In genomic region chr15:99032041-99032725, GRCm38 (mm10) we compare ENCODE assay signal across 9 mouse cellular contexts. TPM values are rescaled to one million over a fixed set of nuclear protein-coding genes. Genes with fewer than 3 reads are reported as not detected.
DNase-seq lines count a peak whose midpoint lies in the region; ATAC-seq and TF ChIP-seq lines count a peak whose summit lies in the region.
"Had no signal": no experiment of that assay in that cellular context is flagged by ENCODE, and none has a peak within 500 bp of the region (broad histone marks: within the 10 kb centered on the region; RNA-seq: fewer than 3 reads in every experiment).

No protein-coding gene starts in this region.

- intact Hi-C loops in left cerebral cortex, postnatal 36 days (cut with DNase I): no loop called here

- H3K4me1 ChIP-seq in heart, embryonic 14.5 days (ENCODE audit: control insufficient read depth in 2 of 2, insufficient read depth in 2 of 2, low read length in 2 of 2): peaks cover 30 to 52% of the 10 kb centered on the region in 2 experiments
- H3K4me1 ChIP-seq in CH12.LX (ENCODE audit: control insufficient read depth in 1 of 2, insufficient read depth in 2 of 2): peaks cover 4 to 32% of the 10 kb centered on the region in 2 experiments; a peak in 3 of 4 replicates
- H3K4me1 ChIP-seq in forebrain, embryonic 11.5 days (replicated peaks; ENCODE audit: control insufficient read depth, insufficient read depth, low read length): peaks cover 20% of the 10 kb centered on the region
- peaks cover 18% of the 10 kb centered on the region for H3K4me1 ChIP-seq in liver, embryonic 11.5 days (replicated peaks; ENCODE audit: control insufficient read depth, insufficient read depth, low read length)

- dilution Hi-C loops in CH12.LX (cut with MboI; ENCODE audit: extremely low pct_ligation_motif_present, extremely low pct_unique_long_range_greater_than_20kb, low sequenced_read_pairs): no loop called here

- H3K9ac ChIP-seq in heart, embryonic 14.5 days (ENCODE audit: low read length): peak overlapping the region; percentile 51
- H3K9ac ChIP-seq in CH12.LX (ENCODE audit: insufficient read depth, low read depth): peak overlapping the region; percentile 78
- H3K9ac ChIP-seq in forebrain, embryonic 11.5 days (ENCODE audit: low read length): peak overlapping the region; percentile 7; the same call in 1 of the 2 replicates
- H3K9ac ChIP-seq in liver, embryonic 11.5 days (ENCODE audit: low read depth, low read length): peak overlapping the region; percentile 88

- no peak for ATAC-seq in heart, embryonic 14.5 days (ENCODE audit: insufficient number of reproducible peaks, insufficient read depth, low FRiP score, low read depth)
- ATAC-seq in forebrain, embryonic 11.5 days (replicated peaks; ENCODE audit: low FRiP score): no peak
- no peak for ATAC-seq in liver, embryonic 11.5 days (replicated peaks; ENCODE audit: low FRiP score)

- H3K27me3 ChIP-seq in heart, embryonic 14.5 days (ENCODE audit: control insufficient read depth, insufficient read depth, low read length): no peaks in the 10 kb centered on the region
- no peaks in the 10 kb centered on the region for H3K27me3 ChIP-seq in CH12.LX (replicated peaks)
- no peaks in the 10 kb centered on the region for H3K27me3 ChIP-seq in forebrain, embryonic 11.5 days (ENCODE audit: control insufficient read depth, insufficient read depth, low read length)
- H3K27me3 ChIP-seq in liver, embryonic 11.5 days (replicated peaks; ENCODE audit: control insufficient read depth, insufficient read depth, low read length): no peaks in the 10 kb centered on the region

- H3K79me2 ChIP-seq in CH12.LX (replicated peaks; ENCODE audit: control insufficient read depth, extremely low read depth, insufficient read depth, poor library complexity, severe bottlenecking): peaks cover 33% of the 10 kb centered on the region

- TF ChIP-seq EP300 in CH12.LX (IDR thresholded peaks at IDR 0.05; ENCODE audit: low read length): no peak

- DNase-seq in heart, adult 8-10 months (ENCODE audit: low spot score): no peak
- no peak for DNase-seq in CH12.LX (ENCODE audit: extremely low read depth)
- no peak for DNase-seq in forebrain, embryonic 11.5 days (ENCODE audit: low spot score)
- DNase-seq in liver, embryonic 11.5 days (ENCODE audit: low spot score): no peak
- no peak for DNase-seq in thymus, adult 18-20 months
- DNase-seq in left cerebral cortex, postnatal 36 days (ENCODE audit: low spot score in 2 of 2): no peak
- no peak for DNase-seq in left cerebral cortex, adult 11 months (ENCODE audit: low spot score)
- DNase-seq: cerebellum, postnatal 36 days had no signal

- H3K36me3 ChIP-seq in heart, embryonic 14.5 days (ENCODE audit: control insufficient read depth, insufficient read depth, low read length): peaks cover 30% of the 10 kb centered on the region
- peaks cover 27 to 40% of the 10 kb centered on the region in 2 experiments for H3K36me3 ChIP-seq in CH12.LX (replicated peaks in 1 of 2; ENCODE audit: control insufficient read depth in 1 of 2, insufficient read depth in 1 of 2, low read length in 1 of 2)
- no peaks in the 10 kb centered on the region; the same call in 1 of the 2 replicates for H3K36me3 ChIP-seq in forebrain, embryonic 11.5 days (ENCODE audit: control insufficient read depth, insufficient read depth, low read length)
- H3K36me3 ChIP-seq in liver, embryonic 11.5 days (ENCODE audit: control insufficient read depth, insufficient read depth, low read length): peaks cover 21% of the 10 kb centered on the region

- no peaks in the 10 kb centered on the region for H3K9me3 ChIP-seq in heart, embryonic 14.5 days (ENCODE audit: control insufficient read depth, low read length)
- H3K9me3 ChIP-seq in CH12.LX (replicated peaks; ENCODE audit: low read length): no peaks in the 10 kb centered on the region
- no peaks in the 10 kb centered on the region for H3K9me3 ChIP-seq in forebrain, embryonic 11.5 days (ENCODE audit: control insufficient read depth, low read length)
- no peaks in the 10 kb centered on the region for H3K9me3 ChIP-seq in liver, embryonic 11.5 days (ENCODE audit: control insufficient read depth, low read length)

- in situ Hi-C loops in CH12.LX (cut with MboI; ENCODE audit: low pct_ligation_motif_present, low pct_unique_long_range_greater_than_20kb, low sequenced_read_pairs): no loop called here

- TF ChIP-seq CTCF in CH12.LX (conservative IDR thresholded peaks at IDR 0.05 in 1 of 2, IDR thresholded peaks at IDR 0.05 in 1 of 2; ENCODE audit: low read depth in 2 of 2, low read length in 2 of 2): no peak

- TF ChIP-seq RAD21 in CH12.LX (IDR thresholded peaks at IDR 0.05; ENCODE audit: low read depth, low read length): no peak

- 59% methylated on average over 9 of the region's 9 CpGs for WGBS in heart, embryonic 14.5 days
- 72% methylated on average over 9 of the region's 9 CpGs for WGBS in forebrain, embryonic 11.5 days
- WGBS in liver, embryonic 11.5 days: 43% methylated on average over 9 of the region's 9 CpGs

- H3K4me3 ChIP-seq in heart, embryonic 14.5 days (ENCODE audit: control insufficient read depth in 1 of 2, insufficient read depth in 1 of 2, low read depth in 1 of 2, low read length in 2 of 2): peak overlapping the region; percentile 19 to 65
- peak overlapping the region; percentile 52 to 91 (median 58) for H3K4me3 ChIP-seq in CH12.LX (replicated peaks in 1 of 3; ENCODE audit: low read depth in 2 of 3, low read length in 2 of 3, poor library complexity in 1 of 3)
- peak overlapping the region; percentile 58 for H3K4me3 ChIP-seq in forebrain, embryonic 11.5 days (ENCODE audit: low read depth, low read length)
- H3K4me3 ChIP-seq in liver, embryonic 11.5 days (ENCODE audit: low read depth, low read length): peak overlapping the region; percentile 80

- peak overlapping the region; percentile 39 to 42; a peak in 2 of 4 replicates for H3K27ac ChIP-seq in heart, embryonic 14.5 days (replicated peaks in 1 of 2; ENCODE audit: control insufficient read depth in 1 of 2, insufficient read depth in 1 of 2, low read depth in 2 of 2, low read length in 2 of 2)
- no peak overlapping the region; the same call in 1 of the 2 replicates for H3K27ac ChIP-seq in CH12.LX (ENCODE audit: insufficient read depth, low read depth)
- H3K27ac ChIP-seq in forebrain, embryonic 11.5 days (ENCODE audit: low read depth, low read length): no peak overlapping the region
- peak overlapping the region; percentile 46; the same call in 1 of the 2 replicates for H3K27ac ChIP-seq in liver, embryonic 11.5 days (ENCODE audit: low read depth, low read length)

- H3K4me2 ChIP-seq in heart, embryonic 14.5 days (ENCODE audit: low read length): peak overlapping the region; percentile 72
- H3K4me2 ChIP-seq in CH12.LX (ENCODE audit: insufficient read depth, low read depth, poor library complexity, severe bottlenecking): peak overlapping the region; percentile 80
- peak overlapping the region; percentile 65 for H3K4me2 ChIP-seq in forebrain, embryonic 11.5 days (ENCODE audit: low read depth, low read length, severe bottlenecking)
- peak overlapping the region; percentile 80 for H3K4me2 ChIP-seq in liver, embryonic 11.5 days

- TF ChIP-seq POLR2A in CH12.LX (IDR thresholded peaks at IDR 0.05; ENCODE audit: low read depth, low read length): peak; percentile 25; the same call in 1 of the 2 replicates

TF ChIP-seq in CH12.LX, 34 proteins besides CTCF, POLR2A, EP300 and RAD21 (continues in another document):
- TF ChIP-seq IRF4 (IDR thresholded peaks at IDR 0.05; ENCODE audit: low read depth, low read length) (no peak), KAT2A (IDR thresholded peaks at IDR 0.05; ENCODE audit: insufficient replicate concordance, low read length) (no peak)

RNA-seq across cellular contexts. Expression of gene Tuba1c, which starts 2.5 kb away (rescaled TPM):
- polyA plus RNA-seq in heart, embryonic 14.5 days (2014; fragmentation: Nextera tagmentation; extraction: Ambion mirVana): 143 and 146 TPM in 2 replicates
- 10 to 100 TPM; 32.2 to 40.4 (median 33.3) TPM for total RNA-seq in heart, adult 8-10 months (2022)
- total RNA-seq in CH12.LX (2012; rRNA removed) (178 and 229 TPM in 2 replicates), CH12.LX (2014; rRNA removed) (359 and 390 TPM in 2 replicates)
- 183 and 220 TPM in 2 replicates for polyA plus RNA-seq in CH12.LX (2012; ENCODE audit: insufficient read length, low read depth)
- polyA plus RNA-seq in forebrain, embryonic 11.5 days (2014; fragmentation: Nextera tagmentation; extraction: Ambion mirVana): 142 and 160 TPM in 2 replicates
- polyA plus RNA-seq in liver, embryonic 11.5 days (2014; fragmentation: Nextera tagmentation; extraction: Ambion mirVana): 202 and 214 TPM in 2 replicates
- total RNA-seq in left cerebral cortex, postnatal 36 days (2021): 10 to 100 TPM; 60.3 to 78.5 TPM

RNA-seq across cellular contexts. Expression of gene Prph, which starts 22.8 kb away (rescaled TPM):
- 0.36 and 3.2 TPM in 2 replicates for polyA plus RNA-seq in heart, embryonic 14.5 days (2014; fragmentation: Nextera tagmentation; extraction: Ambion mirVana)
- total RNA-seq in heart, adult 8-10 months (2022): 1 to 10 TPM in 1 of 4 experiments, under 1 TPM in 3; 0.16 to 1.4 (median 0.47) TPM
- not detected in 2 replicates for total RNA-seq in CH12.LX (2012; rRNA removed)
- total RNA-seq in CH12.LX (2014; rRNA removed): 0.12 TPM in 1 of 2 replicates, not detected in the other
- not detected in 2 replicates for polyA plus RNA-seq in CH12.LX (2012; ENCODE audit: insufficient read length, low read depth)
- 0.19 and 0.94 TPM in 2 replicates for polyA plus RNA-seq in forebrain, embryonic 11.5 days (2014; fragmentation: Nextera tagmentation; extraction: Ambion mirVana)
- 0.36 and 0.90 TPM in 2 replicates for polyA plus RNA-seq in liver, embryonic 11.5 days (2014; fragmentation: Nextera tagmentation; extraction: Ambion mirVana)
- 1 to 10 TPM in 1 of 2 experiments, under 1 TPM in 1; 0.97 to 1.8 TPM for total RNA-seq in left cerebral cortex, postnatal 36 days (2021)

RNA-seq across cellular contexts. Expression of gene Troap, which starts 42.2 kb away (rescaled TPM):
- polyA plus RNA-seq in heart, embryonic 14.5 days (2014; fragmentation: Nextera tagmentation; extraction: Ambion mirVana): 14.8 and 16.5 TPM in 2 replicates
- under 1 TPM in 2 of 4 experiments, not detected in 2; 0.22 to 0.35 TPM for total RNA-seq in heart, adult 8-10 months (2022)
- total RNA-seq in CH12.LX (2012; rRNA removed) (17.8 and 25.0 TPM in 2 replicates), CH12.LX (2014; rRNA removed) (19.2 and 20.2 TPM in 2 replicates)
- 61.0 and 74.2 TPM in 2 replicates for polyA plus RNA-seq in CH12.LX (2012; ENCODE audit: insufficient read length, low read depth)
- 38.8 and 40.2 TPM in 2 replicates for polyA plus RNA-seq in forebrain, embryonic 11.5 days (2014; fragmentation: Nextera tagmentation; extraction: Ambion mirVana)
- 26.5 and 27.8 TPM in 2 replicates for polyA plus RNA-seq in liver, embryonic 11.5 days (2014; fragmentation: Nextera tagmentation; extraction: Ambion mirVana)
- total RNA-seq in left cerebral cortex, postnatal 36 days (2021): under 1 TPM in 1 of 2 experiments, not detected in 1; 0.32 TPM

RNA-seq across cellular contexts. Expression of gene C1ql4, which starts 55.4 kb away (rescaled TPM):
- 0.27 and 0.41 TPM in 2 replicates for polyA plus RNA-seq in heart, embryonic 14.5 days (2014; fragmentation: Nextera tagmentation; extraction: Ambion mirVana)
- total RNA-seq in heart, adult 8-10 months (2022): not detected
- total RNA-seq in CH12.LX (2012; rRNA removed) (0.08 TPM in 1 of 2 replicates, not detected in the other), CH12.LX (2014; rRNA removed) (not detected in 2 replicates)
- not detected in 2 replicates for polyA plus RNA-seq in CH12.LX (2012; ENCODE audit: insufficient read length, low read depth)
- polyA plus RNA-seq in forebrain, embryonic 11.5 days (2014; fragmentation: Nextera tagmentation; extraction: Ambion mirVana): 0.12 TPM in 1 of 2 replicates, not detected in the other
- polyA plus RNA-seq in liver, embryonic 11.5 days (2014; fragmentation: Nextera tagmentation; extraction: Ambion mirVana): 0.25 TPM in 1 of 2 replicates, not detected in the other
- total RNA-seq in left cerebral cortex, postnatal 36 days (2021): not detected

Comparison
In these comparisons a context has a peak if more than half of its experiments do, and no peak if none do; other contexts are left out.
1. H3K27ac ChIP-seq: peak in heart, embryonic 14.5 days (2 of 2) and liver, embryonic 11.5 days (single experiment); none in CH12.LX (single experiment) and forebrain, embryonic 11.5 days (single experiment).
2. H3K9ac ChIP-seq: peak in every context shown above with its lines; median percentile 88 in liver, embryonic 11.5 days; 78 in CH12.LX; 51 in heart, embryonic 14.5 days; 7 in forebrain, embryonic 11.5 days.
3. Peak in every context shown above with its lines, with median percentiles within 50 percentile points of each other: H3K4me2 ChIP-seq and H3K4me3 ChIP-seq.